Mouse (Mus musculus) liver, adult 2 months (tissue): Measurements from ENCODE around the gene Trio.

ENCODE experiments used
- CTCF ChIP-seq: fragments of 200-500 bp; IDR thresholded peaks from 2 replicates; pipeline ENCODE4 v1.5.1; 2011; ENCODE audit warnings: low read depth, low read length, control low read depth
- POLR2A ChIP-seq: fragments of 200-500 bp; IDR thresholded peaks from 2 replicates; pipeline ENCODE4 v1.6.1; 2011; ENCODE audit warnings: low read length, control low read depth; ENCODE audit not compliant: insufficient read depth; ENCODE audit errors: extremely low read depth

GRCm38 (mm10) chr15:28002515-28002914, 23.1 kb downstream of the Trio start:
- TF ChIP-seq CTCF (no peak), POLR2A (no peak)
